Mouse (Mus musculus): ENCODE measurements around the gene Aurkb. TPM values are rescaled to one million over a fixed set of nuclear protein-coding genes. Genes with fewer than 3 reads are reported as not detected.

Aurkb gene
- total RNA-seq, 2 experiments from 2014 or later, result 41.5 to 41.7 TPM

DNA sequence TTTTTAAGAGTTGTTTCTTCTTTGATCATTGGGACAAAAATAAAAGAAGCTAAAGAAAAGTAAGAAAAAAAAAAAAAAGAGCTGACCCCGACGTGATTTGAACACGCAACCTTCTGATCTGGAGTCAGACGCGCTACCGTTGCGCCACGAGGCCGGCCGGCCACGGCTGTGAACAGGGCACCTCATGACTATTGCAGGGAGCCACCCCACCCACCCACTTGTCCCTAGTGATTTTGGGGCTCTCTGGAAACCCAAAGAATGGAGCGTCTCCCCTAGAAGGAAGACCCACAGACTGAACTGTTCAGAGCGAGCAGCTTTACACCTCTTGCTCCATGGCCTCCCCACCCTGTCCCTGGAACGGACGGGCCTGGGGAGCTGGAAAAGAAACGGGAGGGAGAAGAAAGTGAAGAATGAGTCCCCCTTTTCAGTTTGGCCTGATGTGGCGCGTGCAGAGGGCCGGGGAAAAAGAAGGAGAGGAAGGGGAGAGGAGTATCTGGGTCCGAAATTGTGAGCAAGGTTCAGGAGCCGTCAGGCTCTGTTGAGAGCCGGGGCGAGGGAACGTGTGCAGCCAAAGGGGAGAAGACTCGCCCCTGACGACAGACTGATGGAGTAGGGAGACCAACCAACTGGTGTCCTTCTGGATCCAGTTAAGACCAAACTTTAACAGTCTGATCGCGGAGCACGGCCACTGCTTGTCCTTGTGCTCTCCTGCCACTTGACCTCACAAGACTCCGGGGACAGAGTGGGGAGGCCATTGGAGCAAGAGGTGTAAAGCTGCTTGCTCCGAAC lies 18.2 kb downstream of the Aurkb start:
- peak; percentile 79 to 84 for DNase-seq (ENCODE audit: low spot score in 2 of 2)

DNA sequence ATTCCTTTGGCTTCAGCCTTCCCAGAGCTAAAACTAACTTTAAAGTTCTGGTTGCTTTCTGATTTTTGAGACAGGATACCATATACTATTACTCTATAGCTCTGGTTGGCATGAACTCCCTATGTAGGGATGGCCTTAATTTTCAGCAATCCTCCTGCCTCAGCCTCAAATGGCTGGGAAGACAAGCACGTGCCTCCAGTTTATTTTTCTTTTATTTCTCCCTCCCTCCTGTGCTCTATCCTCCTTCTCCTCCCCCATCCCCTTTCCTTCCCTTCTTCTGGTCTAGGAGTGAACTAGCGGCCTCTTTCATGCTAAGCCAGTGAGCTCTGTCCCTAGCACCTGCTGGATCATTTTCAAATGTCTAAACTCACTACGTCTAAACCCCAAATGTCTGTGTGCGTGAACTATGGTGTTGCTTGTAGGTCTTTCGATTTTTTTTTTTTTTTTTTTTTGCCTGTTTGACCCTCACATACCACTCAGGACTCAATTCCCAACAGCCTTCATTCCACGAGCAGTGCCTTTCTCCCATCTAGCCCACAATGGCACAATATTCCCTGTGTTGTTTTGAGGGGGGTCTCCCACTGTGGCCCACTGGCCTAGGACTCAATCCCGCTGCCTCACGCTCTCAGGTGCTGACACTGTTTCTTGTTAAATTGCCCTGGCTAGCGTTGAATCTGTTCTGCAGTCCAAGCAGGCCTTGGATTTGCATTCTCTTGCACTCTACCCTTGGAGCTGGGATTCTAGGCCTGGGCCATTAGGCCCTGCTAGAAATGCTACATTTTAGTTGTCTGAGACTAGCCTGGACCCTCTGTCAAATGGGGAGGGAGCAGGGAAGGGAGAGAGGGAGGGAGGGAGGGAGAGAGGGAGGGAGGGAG lies 19.0 kb downstream of the Aurkb start:
- DNase-seq (ENCODE audit: low spot score in 2 of 2), result no peak

DNA sequence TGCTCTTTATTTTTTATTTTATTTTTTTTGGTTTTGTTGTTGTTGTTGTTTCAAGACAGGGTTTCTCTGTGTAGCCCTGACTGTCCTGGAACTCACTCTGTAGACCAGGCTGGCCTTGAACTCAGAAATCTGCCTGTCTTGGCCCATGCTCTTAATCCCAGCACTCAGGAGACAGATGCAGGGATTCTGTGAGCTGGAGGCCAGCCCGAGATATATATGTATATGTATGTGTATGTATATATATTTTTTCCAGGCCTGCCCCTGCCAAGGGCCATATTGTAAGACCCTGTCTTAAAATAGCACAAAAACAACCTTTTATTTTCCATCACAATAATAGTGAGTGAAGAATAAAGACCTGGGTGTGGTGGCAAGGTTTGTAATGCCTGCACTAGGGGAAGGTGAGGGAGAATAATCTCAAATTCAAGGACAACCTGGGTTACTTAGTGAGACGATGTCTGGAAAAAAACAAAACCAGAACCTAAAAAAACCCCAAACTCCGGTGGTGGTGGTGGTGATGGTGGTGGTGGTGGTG lies 20.0 kb downstream of the Aurkb start:
- no peak for DNase-seq (ENCODE audit: low spot score in 2 of 2)

DNA sequence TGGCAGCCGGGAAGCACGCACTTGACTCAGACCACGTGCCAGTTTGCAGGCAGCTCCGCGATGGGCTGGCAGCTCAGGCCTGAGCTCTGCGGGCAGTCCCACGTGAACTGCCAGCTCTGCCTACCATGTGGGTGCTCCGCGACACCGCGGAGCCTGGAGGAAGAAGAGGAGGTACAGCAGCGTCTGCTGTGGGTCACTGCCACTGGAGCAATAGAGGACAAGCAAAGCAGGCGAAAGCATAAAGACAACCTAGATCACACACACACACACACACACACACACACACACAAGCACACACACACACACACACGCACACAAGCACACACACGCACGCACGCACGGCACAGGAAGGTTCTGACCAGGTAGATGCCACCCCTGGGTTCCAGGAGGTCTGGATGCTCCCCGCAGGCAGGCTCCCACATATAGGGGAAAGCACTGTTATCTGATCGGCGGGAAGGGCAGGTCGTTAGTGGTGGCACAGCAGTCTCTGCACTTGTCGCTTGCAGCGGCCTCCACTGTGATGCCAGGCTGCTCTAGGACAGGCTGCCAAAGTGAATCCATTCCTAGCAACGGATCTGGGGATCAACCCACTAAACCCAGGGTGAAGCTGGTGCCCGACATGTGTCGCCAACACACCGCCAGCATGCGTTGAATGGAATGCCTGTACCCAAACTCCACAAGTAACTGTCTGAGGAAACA lies 20.9 kb downstream of the Aurkb start:
- DNase-seq (ENCODE audit: low spot score in 2 of 2), result no peak

DNA sequence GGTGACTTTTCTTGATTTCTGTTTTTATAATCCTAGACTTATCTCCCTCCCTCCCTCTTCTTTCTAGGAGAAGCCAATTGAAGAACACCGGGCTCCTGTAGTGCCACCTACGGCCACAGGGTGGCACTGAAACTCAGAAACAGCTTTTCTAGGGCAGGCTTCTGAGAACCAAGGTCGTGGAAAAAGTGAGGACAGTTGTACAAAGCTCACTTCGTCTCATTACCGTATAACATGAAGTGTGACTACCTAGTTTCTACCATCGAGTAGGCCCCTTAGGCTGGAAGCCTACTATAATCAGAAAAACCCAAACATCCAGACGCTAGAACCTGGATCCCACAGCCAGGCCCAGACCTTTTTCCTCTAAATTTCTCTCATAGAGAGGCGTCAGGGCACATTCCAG lies 21.5 kb downstream of the Aurkb start:
- DNase-seq (ENCODE audit: low spot score in 2 of 2), result peak; percentile 60 to 84

- DNase-seq (ENCODE audit: low spot score in 2 of 2), result no peak
Observed at GRCm38 (mm10) chr11:69067601-69068000, 22.2 kb downstream of the Aurkb start.

DNA sequence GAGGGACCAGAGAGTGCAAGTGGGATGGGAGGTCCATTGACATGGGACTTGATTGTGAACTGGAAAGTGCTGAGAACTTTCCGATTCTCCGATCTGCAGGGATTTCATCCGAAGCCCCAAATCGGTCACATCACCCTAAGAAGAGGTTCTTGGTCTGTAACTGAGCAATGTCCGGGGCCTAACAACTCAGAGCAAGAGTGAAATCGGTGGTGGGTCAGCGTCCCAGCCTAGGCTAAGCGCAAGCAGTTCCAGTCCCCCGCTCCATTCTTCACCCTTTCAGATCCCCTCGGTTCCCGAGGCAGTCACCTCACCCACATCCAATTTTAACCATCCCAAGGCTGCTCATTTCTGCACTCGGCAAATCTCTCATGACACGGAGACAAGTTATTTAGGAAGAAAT lies 24.6 kb downstream of the Aurkb start:
- no peak for DNase-seq (ENCODE audit: low spot score in 2 of 2)

- DNase-seq (ENCODE audit: low spot score in 2 of 2), result peak; percentile 81 to 87
Observed at GRCm38 (mm10) chr11:69070590-69071222, 25.3 kb downstream of the Aurkb start, which contains the start of gene Tmem107. TSS of gene Tmem107 (plus strand) at chr11:69070806.

GRCm38 (mm10) chr11:69071262-69071661 lies 25.8 kb downstream of the Aurkb start:
- no peak for DNase-seq (ENCODE audit: low spot score in 2 of 2)

DNA sequence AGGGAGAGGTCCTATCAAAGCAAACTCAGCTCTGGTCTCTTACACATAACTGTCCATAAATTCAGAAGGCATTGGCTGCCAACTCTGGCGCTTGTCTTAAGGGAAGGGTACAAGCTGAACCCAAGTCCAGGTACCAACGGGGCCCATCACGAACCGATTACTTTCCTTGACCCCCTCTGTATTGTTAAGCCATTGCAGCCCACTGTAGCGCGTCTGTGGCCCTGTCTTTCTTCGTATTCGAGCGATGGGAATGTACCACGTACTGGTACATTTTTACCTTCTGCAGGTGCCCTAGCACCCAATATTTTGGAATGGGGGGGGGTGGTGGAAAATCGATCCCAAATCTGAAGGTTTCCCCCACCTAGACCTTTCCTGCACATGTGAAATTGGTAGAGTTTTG lies 26.8 kb downstream of the Aurkb start:
- no peak for DNase-seq (ENCODE audit: low spot score in 2 of 2)

DNA sequence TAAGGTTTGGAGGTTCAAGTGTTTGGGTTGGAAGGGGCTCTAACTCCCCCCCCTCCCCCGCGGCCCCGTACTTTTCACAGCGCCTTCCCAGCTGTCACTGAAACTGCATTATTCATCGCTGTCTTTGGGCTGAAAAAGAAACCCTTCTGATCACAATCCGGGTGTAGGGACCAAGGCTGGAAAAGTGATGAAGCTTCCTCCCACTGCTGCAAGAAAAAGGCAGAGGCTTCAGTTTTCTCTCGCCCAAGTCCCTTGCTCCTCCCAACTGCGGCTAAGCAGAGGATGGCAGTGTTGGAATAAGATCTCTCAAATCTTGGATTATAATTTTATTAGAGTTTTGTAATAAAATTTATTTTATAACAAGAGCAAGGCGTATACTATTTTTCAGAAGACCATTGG lies 27.2 kb downstream of the Aurkb start:
- DNase-seq (ENCODE audit: low spot score in 2 of 2), result no peak

DNA sequence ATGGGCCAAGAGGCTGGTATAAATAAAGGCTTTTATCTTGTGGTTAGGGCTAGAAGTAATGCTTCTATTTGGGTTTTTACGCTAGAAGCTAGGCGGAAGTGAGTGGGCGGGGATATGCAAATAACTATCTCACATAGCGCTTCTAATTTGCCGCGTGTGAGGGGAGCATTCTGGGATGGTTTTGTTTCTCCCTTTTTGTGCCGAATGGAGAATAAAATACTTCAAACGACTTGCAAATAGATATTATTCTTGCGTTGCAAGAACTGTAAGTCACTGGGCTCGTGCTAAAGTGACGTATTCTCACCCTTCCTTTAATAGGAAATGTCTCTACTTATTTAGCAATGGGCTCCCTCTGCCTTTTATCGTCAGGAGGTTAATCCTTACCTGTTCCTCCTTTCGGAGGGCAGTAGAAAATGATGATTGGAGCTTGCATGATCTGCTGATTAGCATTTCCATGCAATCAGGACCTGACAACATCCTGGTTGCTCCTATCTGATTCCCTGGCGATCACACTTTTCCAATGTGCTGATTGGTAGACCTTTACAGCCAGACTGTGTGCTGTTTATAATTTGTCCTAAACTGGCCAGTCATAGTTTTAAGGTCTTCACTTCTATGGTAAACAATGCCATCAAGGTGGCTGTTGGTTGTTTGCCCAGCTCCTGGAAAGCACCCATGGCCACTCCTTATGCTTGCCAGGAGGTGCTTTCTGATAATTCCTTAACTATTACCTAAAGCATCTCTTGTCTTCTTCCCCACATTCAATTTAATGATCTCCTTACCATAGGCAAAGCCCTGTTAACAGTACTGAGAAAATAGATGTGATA lies 27.8 kb downstream of the Aurkb start:
- DNase-seq (ENCODE audit: low spot score in 2 of 2), result peak in 1 of 2 experiments; percentile 55

DNA sequence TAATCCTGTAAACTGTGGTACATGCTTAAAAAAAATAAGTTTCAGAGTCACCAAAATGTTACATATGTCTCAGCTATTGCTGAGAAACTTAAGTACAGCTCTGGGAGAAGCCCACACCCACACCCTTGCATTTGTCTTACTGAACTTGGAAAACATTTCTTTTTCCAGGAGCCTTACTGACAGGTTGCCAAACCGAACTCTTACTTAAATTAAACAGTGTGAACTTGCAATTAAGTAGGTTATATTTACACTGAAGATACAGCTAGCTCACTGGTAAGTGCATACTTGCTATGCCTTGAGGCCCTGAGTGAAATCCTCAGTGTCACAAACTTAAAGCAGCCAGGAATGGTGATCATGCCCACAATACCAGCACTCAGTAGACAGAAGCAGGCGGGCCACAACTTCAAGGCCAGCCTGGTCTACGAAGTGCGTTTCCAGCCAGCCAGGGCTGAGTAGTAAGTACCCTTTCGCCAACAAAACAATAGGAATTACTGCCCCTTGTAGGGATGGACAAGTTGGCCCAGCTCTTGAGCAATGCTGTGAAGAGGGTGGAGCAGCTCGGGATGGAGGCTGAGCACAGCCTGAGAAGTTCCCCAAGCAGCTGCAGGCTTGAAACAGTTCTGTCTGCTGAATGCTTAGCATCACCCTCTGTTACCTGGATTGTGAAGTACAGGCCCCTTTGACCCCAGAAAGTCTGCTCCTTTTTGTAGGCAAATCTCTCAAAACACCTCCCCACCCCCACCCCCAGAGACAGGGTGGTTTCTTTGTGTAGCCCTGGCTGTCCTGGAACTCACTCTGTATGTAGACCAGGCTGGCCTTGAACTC lies 28.7 kb downstream of the Aurkb start:
- no peak for DNase-seq (ENCODE audit: low spot score in 2 of 2)

GRCm38 (mm10) chr11:69074776-69075069 lies 29.3 kb downstream of the Aurkb start:
- no peak for DNase-seq (ENCODE audit: low spot score in 2 of 2)

GRCm38 (mm10) chr11:69075764-69076479 lies 30.5 kb downstream of the Aurkb start:
- DNase-seq (ENCODE audit: low spot score in 2 of 2), result no peak

GRCm38 (mm10) chr11:69076572-69076971 lies 31.1 kb downstream of the Aurkb start:
- no peak for DNase-seq (ENCODE audit: low spot score in 2 of 2)

GRCm38 (mm10) chr11:69077316-69077715 lies 31.9 kb downstream of the Aurkb start:
- no peak for DNase-seq (ENCODE audit: low spot score in 2 of 2)

GRCm38 (mm10) chr11:69078041-69078440 lies 32.6 kb downstream of the Aurkb start:
- no peak for DNase-seq (ENCODE audit: low spot score in 2 of 2)
